Mouse (Mus musculus) left cerebral cortex, adult 9 months (tissue): ENCODE measurements at regions not wholly inside any gene's neighbourhood (a gene's known extent, or its start where the extent isn't known, plus 50 kb on each side); places are given as distances from the start of the nearest gene placed in this dataset.
"Not testable (repeated sequence)": the region's sequence is repeated elsewhere in the genome, so short reads cannot be mapped to it uniquely, and the experiment has no call there.

Source experiments
- DNase-seq, 2 experiments: peaks; one replicate each; pipeline ENCODE4 v3.0.0; 2022; ENCODE audit warnings: low spot score in 2 of 2

- DNase-seq = no peak
These were observed 532.8 kb downstream of the Tfec start for GRCm38 (mm10) chr6:16365450-16365849.

GRCm38 (mm10) chr6:16362057-16362456 lies 536.2 kb downstream of the Tfec start:
- no peak for DNase-seq

- DNase-seq = not testable (repeated sequence)
These were observed 538.1 kb downstream of the Tfec start for GRCm38 (mm10) chr6:16359881-16360711.

- DNase-seq = no peak
These were observed 538.8 kb downstream of the Tfec start for GRCm38 (mm10) chr6:16359464-16359863.

GRCm38 (mm10) chr6:16333638-16334037 lies 564.6 kb downstream of the Tfec start:
- DNase-seq = no peak

- no peak for DNase-seq
These were observed 583.8 kb downstream of the Tfec start for GRCm38 (mm10) chr6:16314305-16315010.

GRCm38 (mm10) chr6:16312915-16313314 lies 585.3 kb downstream of the Tfec start:
- no peak for DNase-seq

GRCm38 (mm10) chr6:16283328-16284072 lies 563.0 kb downstream of the Mdfic start:
- peak in 1 of 2 experiments; percentile 35 for DNase-seq

- DNase-seq = no peak
These were observed 561.5 kb downstream of the Mdfic start for GRCm38 (mm10) chr6:16281938-16282337.
